Mouse (Mus musculus) hindbrain, embryonic 14.5 days (tissue): ENCODE results near the gene Gbe1. TPM values are rescaled to one million over a fixed set of nuclear protein-coding genes. Genes with fewer than 3 reads are reported as not detected.

Experiments
- ATAC-seq: fragments of 200-750 bp; cut with Nextera tagmentation; 2 replicates; pipeline ENCODE4 v1.8.0; 2017; ENCODE audit warnings: moderate number of reproducible peaks, mild to moderate bottlenecking, moderate TSS enrichment, moderate library complexity; ENCODE audit not compliant: low FRiP score
- DNase-seq: peaks from one replicate; pipeline ENCODE4 v3.0.0-alpha.2; 2015; ENCODE audit warnings: low spot score
- H3K27ac ChIP-seq: fragments of 300-500 bp; sonication (generic); 2 replicates; pipeline ENCODE4 v1.5.1; 2014; ENCODE audit warnings: mild to moderate bottlenecking, moderate library complexity
- H3K27me3 ChIP-seq: fragments of 300-500 bp; sonication (generic); 2 replicates; pipeline ENCODE4 v1.6.1; 2014; ENCODE audit warnings: mild to moderate bottlenecking, low read length, mixed read lengths; ENCODE audit not compliant: control insufficient read depth, insufficient read depth
- H3K36me3 ChIP-seq: fragments of 300-500 bp; sonication (generic); replicated peaks from 2 replicates; pipeline ENCODE4 v1.6.1; 2014; ENCODE audit not compliant: control insufficient read depth, insufficient read depth
- H3K4me1 ChIP-seq: fragments of 300-500 bp; sonication (generic); replicated peaks from 2 replicates; pipeline ENCODE4 v1.6.1; 2014; ENCODE audit warnings: antibody characterized with exemption, low read length, mixed read lengths; ENCODE audit not compliant: control insufficient read depth, insufficient read depth
- H3K4me2 ChIP-seq: fragments of 300-500 bp; sonication (generic); replicated peaks from 2 replicates; pipeline ENCODE4 v1.6.1; 2014; ENCODE audit warnings: mild to moderate bottlenecking, moderate library complexity
- H3K4me3 ChIP-seq: fragments of 300-500 bp; sonication (generic); replicated peaks from 2 replicates; pipeline ENCODE4 v1.5.1; 2014; ENCODE audit warnings: mild to moderate bottlenecking, low read length
- H3K9ac ChIP-seq: fragments of 300-500 bp; sonication (generic); 2 replicates; pipeline ENCODE4 v1.6.1; 2014
- H3K9me3 ChIP-seq: fragments of 300-500 bp; sonication (generic); 2 replicates; pipeline ENCODE4 v1.6.1; 2016; ENCODE audit warnings: low read length; ENCODE audit not compliant: control insufficient read depth
- WGBS: fragments of 180-500 bp; shearing (Covaris S2); extraction: QIAGEN DNeasy Blood & Tissue Kit; methylation state at CpG from one replicate; pipeline ENCODE4 v1.1.7; 2014; 5-methylcytosine and 5-hydroxymethylcytosine counted together
- polyA plus RNA-seq: library from polyadenylated mRNA; unstranded; fragments of >200 nt; fragmentation: Nextera tagmentation; extraction: Ambion mirVana; gene quantifications from 2 replicates; pipeline ENCODE4 v1.2.1, GENCODE M21; 2014

Gbe1 gene
- polyA plus RNA-seq, 1 experiment from 2014 or later = 17.4 TPM

GRCm38 (mm10) chr16:70350011-70350410 is 36.3 kb downstream of the Gbe1 start:
- no peak for ATAC-seq
- no peaks in the 10 kb centered on the region for H3K9me3 ChIP-seq
- H3K4me2 ChIP-seq = no peak overlapping the region
- no peaks in the 10 kb centered on the region for H3K27me3 ChIP-seq
- no peak overlapping the region for H3K27ac ChIP-seq
- WGBS = 86% methylated on average over 8 of the region's 8 CpGs
- no peak for DNase-seq
- H3K4me3 ChIP-seq = no peak overlapping the region
- no peak overlapping the region for H3K9ac ChIP-seq
- H3K4me1 ChIP-seq = no peaks in the 10 kb centered on the region; the same call in 1 of the 2 replicates
- no peaks in the 10 kb centered on the region for H3K36me3 ChIP-seq

DNA sequence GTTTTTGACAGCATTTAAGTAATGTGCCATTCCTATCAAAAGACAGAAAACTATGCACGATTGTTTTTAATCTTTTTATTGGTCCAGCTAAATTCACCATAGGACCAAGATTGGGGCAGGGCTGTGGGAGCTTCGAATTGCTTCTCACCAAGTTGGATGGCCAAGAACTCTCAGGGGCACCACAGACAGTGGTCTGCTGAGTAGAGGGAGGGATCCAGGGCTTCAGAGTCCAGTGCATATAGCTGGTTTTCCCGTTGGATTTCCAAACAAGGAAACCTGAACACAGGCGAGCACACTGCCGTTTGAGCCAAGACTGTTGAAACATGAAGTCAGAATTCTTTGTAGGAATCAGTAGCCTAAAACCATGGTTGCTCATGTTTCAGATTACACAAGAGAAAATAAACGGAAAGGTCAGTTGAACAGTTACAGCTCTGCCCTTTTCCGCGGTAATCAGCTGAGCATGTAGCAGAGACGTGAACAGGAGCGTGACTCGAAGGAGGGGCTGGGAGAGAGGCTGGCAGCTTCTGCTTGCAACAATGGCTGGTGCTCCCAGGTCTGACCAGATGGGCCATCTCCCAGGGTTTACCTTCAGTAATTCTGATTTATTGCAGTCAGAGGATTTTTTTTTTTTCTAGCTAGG is 38.0 kb downstream of the Gbe1 start:
- H3K9ac ChIP-seq = peak overlapping the region; percentile 24
- no peaks in the 10 kb centered on the region for H3K36me3 ChIP-seq
- peak overlapping the region; percentile 35 for H3K4me2 ChIP-seq
- no peaks in the 10 kb centered on the region; the same call in 1 of the 2 replicates for H3K4me1 ChIP-seq
- H3K9me3 ChIP-seq = no peaks in the 10 kb centered on the region
- H3K27ac ChIP-seq = peak overlapping the region; percentile 51
- H3K4me3 ChIP-seq = no peak overlapping the region
- 36% methylated on average over 11 of the region's 11 CpGs for WGBS
- ATAC-seq (peak; percentile 86; the same call in 1 of the 2 replicates), DNase-seq (no peak)
- H3K27me3 ChIP-seq = no peaks in the 10 kb centered on the region

DNA sequence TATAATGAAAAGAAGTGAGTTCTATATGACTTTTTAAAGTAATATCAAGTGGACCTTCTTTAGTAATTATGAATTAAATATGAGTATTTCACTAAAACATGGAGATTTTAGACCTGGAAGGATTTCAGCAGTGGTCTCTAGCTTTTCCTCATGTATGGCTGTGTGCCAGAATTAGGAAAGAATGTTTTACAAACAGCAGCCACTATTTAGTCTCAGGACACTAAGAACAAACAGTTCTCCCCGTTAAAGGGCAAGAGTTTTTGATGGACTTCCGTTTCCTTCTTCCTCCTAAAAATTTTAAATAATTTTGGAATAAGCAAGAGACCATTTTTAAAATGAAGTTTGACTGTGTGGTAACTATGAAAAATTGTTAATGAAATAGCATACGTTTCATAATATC is 38.8 kb downstream of the Gbe1 start:
- ATAC-seq (no peak), DNase-seq (peak; percentile 50)
- 67% methylated on average over 3 of the region's 3 CpGs for WGBS
- Histone ChIP-seq H3K9me3 (no peaks in the 10 kb centered on the region), H3K27me3 (no peaks in the 10 kb centered on the region), H3K9ac (no peak overlapping the region), H3K4me3 (no peak overlapping the region), H3K4me2 (no peak overlapping the region), H3K36me3 (no peaks in the 10 kb centered on the region), H3K27ac (no peak overlapping the region), H3K4me1 (no peaks in the 10 kb centered on the region; the same call in 1 of the 2 replicates)

- Histone ChIP-seq H3K4me3 (no peak overlapping the region), H3K9ac (no peak overlapping the region), H3K27ac (no peak overlapping the region), H3K27me3 (no peaks in the 10 kb centered on the region), H3K4me2 (no peak overlapping the region), H3K4me1 (no peaks in the 10 kb centered on the region; the same call in 1 of the 2 replicates), H3K9me3 (no peaks in the 10 kb centered on the region), H3K36me3 (no peaks in the 10 kb centered on the region)
- 27% methylated on average over 2 of the region's 2 CpGs for WGBS
- ATAC-seq (no peak), DNase-seq (no peak)
Measured at GRCm38 (mm10) chr16:70353058-70353457, 39.3 kb downstream of the Gbe1 start.

GRCm38 (mm10) chr16:70358326-70358725 is 44.6 kb downstream of the Gbe1 start:
- DNase-seq (no peak), ATAC-seq (no peak)
- H3K27me3 ChIP-seq = no peaks in the 10 kb centered on the region
- no peak overlapping the region for H3K27ac ChIP-seq
- H3K4me2 ChIP-seq = no peak overlapping the region
- no peak overlapping the region for H3K4me3 ChIP-seq
- peaks cover 17% of the 10 kb centered on the region for H3K9me3 ChIP-seq
- WGBS = 93% methylated on average over 6 of the region's 6 CpGs
- H3K36me3 ChIP-seq = no peaks in the 10 kb centered on the region
- no peaks in the 10 kb centered on the region for H3K4me1 ChIP-seq
- H3K9ac ChIP-seq = no peak overlapping the region

GRCm38 (mm10) chr16:70365229-70365628 is 51.5 kb downstream of the Gbe1 start:
- H3K36me3 ChIP-seq = no peaks in the 10 kb centered on the region
- no peak overlapping the region for H3K9ac ChIP-seq
- H3K4me1 ChIP-seq = no peaks in the 10 kb centered on the region
- no peak overlapping the region for H3K4me3 ChIP-seq
- no peak for ATAC-seq
- H3K27me3 ChIP-seq = no peaks in the 10 kb centered on the region
- H3K27ac ChIP-seq = no peak overlapping the region
- no peak for DNase-seq
- no peak overlapping the region for H3K4me2 ChIP-seq
- 95% methylated on average over 3 of the region's 3 CpGs for WGBS
- H3K9me3 ChIP-seq = 0 out of 2 replicates have a peak, but pooled peaks cover 6% of the 10 kb centered on the region

- ATAC-seq (no peak), DNase-seq (no peak)
- H3K4me1 ChIP-seq = no peaks in the 10 kb centered on the region
- WGBS = 86% methylated on average over 2 of the region's 2 CpGs
- no peak overlapping the region for H3K4me2 ChIP-seq
- H3K9ac ChIP-seq = no peak overlapping the region
- no peaks in the 10 kb centered on the region for H3K9me3 ChIP-seq
- no peaks in the 10 kb centered on the region for H3K36me3 ChIP-seq
- no peak overlapping the region for H3K27ac ChIP-seq
- no peaks in the 10 kb centered on the region for H3K27me3 ChIP-seq
- no peak overlapping the region for H3K4me3 ChIP-seq
Measured at GRCm38 (mm10) chr16:70381045-70381444, 67.3 kb downstream of the Gbe1 start.

DNA sequence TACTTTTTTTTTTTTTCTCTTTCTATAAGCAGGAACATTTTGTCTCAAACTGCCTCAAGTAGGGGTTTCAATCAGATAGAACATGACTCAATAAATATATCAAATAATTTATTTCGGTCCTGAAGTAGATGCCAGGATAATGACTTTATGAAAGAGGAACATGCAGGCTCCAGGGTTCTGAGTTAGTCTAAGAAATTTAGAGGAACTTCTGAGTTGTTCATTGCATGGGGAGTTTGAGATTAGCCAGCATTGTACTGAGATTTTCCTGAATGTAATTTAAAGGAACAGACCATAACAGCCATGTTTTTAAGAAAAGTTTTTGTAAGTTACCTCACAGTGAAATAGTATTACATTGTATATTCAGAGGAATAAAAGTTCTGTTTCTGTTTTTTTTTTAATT is 71.7 kb downstream of the Gbe1 start:
- no peak overlapping the region for H3K4me2 ChIP-seq
- no peaks in the 10 kb centered on the region for H3K9me3 ChIP-seq
- H3K9ac ChIP-seq = no peak overlapping the region
- no peak for DNase-seq
- no peak overlapping the region for H3K4me3 ChIP-seq
- WGBS = 92% methylated on average over 1 of the region's 1 CpGs
- ATAC-seq = no peak
- no peaks in the 10 kb centered on the region for H3K36me3 ChIP-seq
- H3K27ac ChIP-seq = no peak overlapping the region
- H3K27me3 ChIP-seq = no peaks in the 10 kb centered on the region
- no peaks in the 10 kb centered on the region for H3K4me1 ChIP-seq

DNA sequence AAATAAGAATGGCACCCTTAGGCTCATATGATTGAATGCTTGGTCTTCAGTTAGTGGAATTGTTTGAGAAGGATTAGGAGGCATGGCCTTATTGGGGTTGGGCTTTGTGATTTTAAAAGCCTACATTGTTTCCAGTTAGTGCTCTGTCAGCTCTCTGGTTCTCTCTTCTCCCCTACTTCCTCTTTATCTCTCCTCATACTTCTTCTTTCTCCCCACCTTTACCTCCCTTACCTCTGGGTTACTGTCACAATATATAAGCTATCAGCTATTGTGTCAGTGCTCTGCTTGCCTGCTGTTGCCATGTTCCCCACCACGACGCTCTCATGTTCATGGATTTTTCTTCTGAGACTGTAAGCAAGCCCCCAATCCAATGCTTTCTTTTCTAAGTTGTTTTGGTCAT is 73.6 kb downstream of the Gbe1 start:
- H3K4me1 ChIP-seq = no peaks in the 10 kb centered on the region
- no peaks in the 10 kb centered on the region for H3K9me3 ChIP-seq
- no peak overlapping the region for H3K27ac ChIP-seq
- ATAC-seq (no peak), DNase-seq (no peak)
- WGBS = 93% methylated on average over 2 of the region's 2 CpGs
- no peaks in the 10 kb centered on the region for H3K27me3 ChIP-seq
- H3K36me3 ChIP-seq = no peaks in the 10 kb centered on the region
- no peak overlapping the region for H3K4me2 ChIP-seq
- H3K9ac ChIP-seq = no peak overlapping the region
- no peak overlapping the region for H3K4me3 ChIP-seq

- no peak for ATAC-seq
- no peak for DNase-seq
- no peak overlapping the region for H3K27ac ChIP-seq
- H3K36me3 ChIP-seq = no peaks in the 10 kb centered on the region
- no peaks in the 10 kb centered on the region for H3K9me3 ChIP-seq
- no peaks in the 10 kb centered on the region for H3K27me3 ChIP-seq
- 90% methylated on average over 3 of the region's 3 CpGs for WGBS
- no peaks in the 10 kb centered on the region for H3K4me1 ChIP-seq
- H3K4me2 ChIP-seq = no peak overlapping the region
- H3K9ac ChIP-seq = no peak overlapping the region
- H3K4me3 ChIP-seq = no peak overlapping the region
Measured at GRCm38 (mm10) chr16:70395276-70395675, 81.5 kb downstream of the Gbe1 start.
